Mouse (Mus musculus): ENCODE measurements around the gene Epn2. TPM values are rescaled to one million over a fixed set of nuclear protein-coding genes. Genes with fewer than 3 reads are reported as not detected.
"Not testable (repeated sequence)": the region's sequence is repeated elsewhere in the genome, so short reads cannot be mapped to it uniquely, and the experiment has no call there.

Gene Epn2
- total RNA-seq, 2 experiments from 2014 or later = 19.7 to 24.7 TPM

- intact Hi-C loops (cut with DNase I) = no loop called here
- no peak overlapping the region for H3K4me3 ChIP-seq
- H3K27ac ChIP-seq = peak overlapping the region; percentile 35; the same call in 1 of the 2 replicates
- TF ChIP-seq CTCF (IDR thresholded peaks at IDR 0.05) = no peak
- peak; percentile 36 for DNase-seq
Observed at GRCm38 (mm10) chr11:61584830-61585229, 5.3 kb upstream of the Epn2 start.

GRCm38 (mm10) chr11:61584096-61584495, 4.6 kb upstream of the Epn2 start:
- no peak for DNase-seq
- intact Hi-C loops (cut with DNase I) = no loop called here
- no peak overlapping the region for H3K27ac ChIP-seq
- TF ChIP-seq CTCF (IDR thresholded peaks at IDR 0.05) = no peak
- no peak overlapping the region for H3K4me3 ChIP-seq

- H3K4me3 ChIP-seq; DNase-seq; intact Hi-C loops (cut with DNase I); H3K27ac ChIP-seq: not testable (repeated sequence)
Observed at GRCm38 (mm10) chr11:61582808-61583207, 3.3 kb upstream of the Epn2 start.

GRCm38 (mm10) chr11:61579878-61580381, 443 bp upstream of the Epn2 start:
- H3K27ac ChIP-seq = peak overlapping the region; percentile 95
- intact Hi-C loops (cut with DNase I) = loop anchor here (5.0 kb wide), 2 partner anchors 37 to 53 kb away; no protein-coding TSS in a partner anchor
- TF ChIP-seq CTCF (IDR thresholded peaks at IDR 0.05) = no peak

GRCm38 (mm10) chr11:61578541-61578982, 925 bp downstream of the Epn2 start:
- TF ChIP-seq CTCF (IDR thresholded peaks at IDR 0.05) = no peak
- intact Hi-C loops (cut with DNase I) = loop anchor here (5.0 kb wide), 2 partner anchors 39 to 51 kb away; no protein-coding TSS in a partner anchor
- Histone ChIP-seq H3K4me3 (peak overlapping the region; percentile 76), H3K27ac (peak overlapping the region; percentile 95)
- peak; percentile 42 for DNase-seq

More at GRCm38 (mm10) chr11:61579878-61580381, 443 bp upstream of the Epn2 start:
- DNase-seq = no peak
- peak overlapping the region; percentile 76 for H3K4me3 ChIP-seq

GRCm38 (mm10) chr11:61577991-61578390, 1.5 kb downstream of the Epn2 start:
- Histone ChIP-seq H3K27ac (peak overlapping the region; percentile 95), H3K4me3 (peak overlapping the region; percentile 76)
- intact Hi-C loops (cut with DNase I) = loop anchor here (5.0 kb wide), 2 partner anchors 39 to 51 kb away; no protein-coding TSS in a partner anchor
- no peak for TF ChIP-seq CTCF (IDR thresholded peaks at IDR 0.05)
- no peak for DNase-seq

- no peak for TF ChIP-seq CTCF (IDR thresholded peaks at IDR 0.05)
- peak overlapping the region; percentile 76 for H3K4me3 ChIP-seq
- peak overlapping the region; percentile 95 for H3K27ac ChIP-seq
- DNase-seq = no peak
- intact Hi-C loops (cut with DNase I) = loop anchor here (5.0 kb wide), 2 partner anchors 40 to 50 kb away; no protein-coding TSS in a partner anchor
Observed at GRCm38 (mm10) chr11:61577349-61577748, 2.1 kb downstream of the Epn2 start.

- H3K4me3 ChIP-seq = no peak overlapping the region
- H3K27ac ChIP-seq = no peak overlapping the region; the same call in 1 of the 2 replicates
- intact Hi-C loops (cut with DNase I) = no loop called here
- DNase-seq = no peak
- TF ChIP-seq CTCF (IDR thresholded peaks at IDR 0.05) = no peak
Observed at GRCm38 (mm10) chr11:61573266-61573665, 6.2 kb downstream of the Epn2 start.

GRCm38 (mm10) chr11:61571225-61571624, 8.3 kb downstream of the Epn2 start:
- intact Hi-C loops (cut with DNase I) = no loop called here
- DNase-seq = no peak
- H3K27ac ChIP-seq = 0 out of 2 replicates have a peak overlapping the region, but pooled peaks have one; percentile 8
- H3K4me3 ChIP-seq = no peak overlapping the region
- TF ChIP-seq CTCF (IDR thresholded peaks at IDR 0.05) = no peak

GRCm38 (mm10) chr11:61569671-61570070, 9.8 kb downstream of the Epn2 start:
- TF ChIP-seq CTCF (IDR thresholded peaks at IDR 0.05) = no peak
- intact Hi-C loops (cut with DNase I) = no loop called here
- Histone ChIP-seq H3K27ac (peak overlapping the region; percentile 51), H3K4me3 (no peak overlapping the region)
- no peak for DNase-seq

GRCm38 (mm10) chr11:61564566-61564965, 14.9 kb downstream of the Epn2 start:
- DNase-seq = peak; percentile 84
- intact Hi-C loops (cut with DNase I) = no loop called here
- H3K27ac ChIP-seq = peak overlapping the region; percentile 79
- TF ChIP-seq CTCF (IDR thresholded peaks at IDR 0.05) = no peak
- no peak overlapping the region; the same call in 1 of the 2 replicates for H3K4me3 ChIP-seq

- TF ChIP-seq CTCF (IDR thresholded peaks at IDR 0.05) = no peak
- Histone ChIP-seq H3K27ac (peak overlapping the region; percentile 79), H3K4me3 (no peak overlapping the region)
- intact Hi-C loops (cut with DNase I) = no loop called here
- no peak for DNase-seq
Observed at GRCm38 (mm10) chr11:61563939-61564338, 15.5 kb downstream of the Epn2 start.

- Histone ChIP-seq H3K4me3 (no peak overlapping the region), H3K27ac (peak overlapping the region; percentile 79)
- no peak for DNase-seq
- no peak for TF ChIP-seq CTCF (IDR thresholded peaks at IDR 0.05)
- intact Hi-C loops (cut with DNase I) = no loop called here
Observed at GRCm38 (mm10) chr11:61562421-61562820, 17.1 kb downstream of the Epn2 start.

GRCm38 (mm10) chr11:61559572-61559971, 19.9 kb downstream of the Epn2 start:
- no peak overlapping the region for H3K4me3 ChIP-seq
- DNase-seq = no peak
- intact Hi-C loops (cut with DNase I) = no loop called here
- H3K27ac ChIP-seq = peak overlapping the region; percentile 16; the same call in 1 of the 2 replicates
- no peak for TF ChIP-seq CTCF (IDR thresholded peaks at IDR 0.05)
